Mouse (Mus musculus) embryonic facial prominence, embryonic 11.5 days (tissue): Measurements from ENCODE around the gene Tmem132b. TPM values are rescaled to one million over a fixed set of nuclear protein-coding genes. Genes with fewer than 3 reads are reported as not detected.

Experiments used
- ATAC-seq: fragments of 200-750 bp; cut with Nextera tagmentation; replicated peaks from 2 replicates; pipeline ENCODE4 v1.8.0; 2017; ENCODE audit warnings: low read depth; ENCODE audit not compliant: insufficient number of reproducible peaks, low FRiP score, low TSS enrichment
- DNase-seq: peaks from one replicate; pipeline ENCODE4 v3.0.0-alpha.2; 2015; ENCODE audit warnings: low spot score
- H3K27ac ChIP-seq: fragments of 300-500 bp; sonication (generic); replicated peaks from 2 replicates; pipeline ENCODE4 v1.5.1; 2014; ENCODE audit warnings: mild to moderate bottlenecking, low read depth, low read length, control low read depth
- H3K27me3 ChIP-seq: fragments of 300-500 bp; sonication (generic); 2 replicates; pipeline ENCODE4 v1.6.1; 2014; ENCODE audit warnings: mild to moderate bottlenecking, low read length, moderate library complexity, mixed read lengths; ENCODE audit not compliant: control insufficient read depth, insufficient read depth
- H3K36me3 ChIP-seq: fragments of 300-500 bp; sonication (generic); replicated peaks from 2 replicates; pipeline ENCODE4 v1.6.1; 2014; ENCODE audit warnings: low read depth, mild to moderate bottlenecking, low read length, moderate library complexity, mixed read lengths; ENCODE audit not compliant: control insufficient read depth, insufficient read depth
- H3K4me1 ChIP-seq: fragments of 300-500 bp; sonication (generic); 2 replicates; pipeline ENCODE4 v1.6.1; 2014; ENCODE audit warnings: low read length, mixed read lengths; ENCODE audit not compliant: control insufficient read depth, insufficient read depth
- H3K4me2 ChIP-seq: fragments of 300-500 bp; sonication (generic); 2 replicates; pipeline ENCODE4 v1.6.1; 2014; ENCODE audit warnings: low read depth, mild to moderate bottlenecking, control low read depth, low read length, moderate library complexity
- H3K4me3 ChIP-seq: fragments of 300-500 bp; sonication (generic); 2 replicates; pipeline ENCODE4 v1.5.1; 2014; ENCODE audit warnings: low read depth, low read length, control low read depth
- H3K9ac ChIP-seq: fragments of 300-500 bp; sonication (generic); replicated peaks from 2 replicates; pipeline ENCODE4 v1.6.1; 2014; ENCODE audit warnings: mild to moderate bottlenecking, control low read depth, low read length
- H3K9me3 ChIP-seq: fragments of 300-500 bp; sonication (generic); replicated peaks from 2 replicates; pipeline ENCODE4 v1.6.1; 2016; ENCODE audit warnings: mild to moderate bottlenecking, low read length, inconsistent platforms, mixed read lengths; ENCODE audit not compliant: control insufficient read depth
- WGBS: fragments of 180-500 bp; shearing (Covaris S2); extraction: QIAGEN DNeasy Blood & Tissue Kit; methylation state at CpG from one replicate; pipeline ENCODE4 v1.1.7; 2014; 5-methylcytosine and 5-hydroxymethylcytosine counted together
- polyA plus RNA-seq: library from polyadenylated mRNA; unstranded; fragments of >200 nt; fragmentation: Nextera tagmentation; extraction: Ambion mirVana; gene quantifications from 2 replicates; pipeline ENCODE4 v1.2.1, GENCODE M21; 2014

Tmem132b gene
- polyA plus RNA-seq, 1 experiment from 2014 or later = 0.13 TPM

- H3K9me3 ChIP-seq = no peaks in the 10 kb centered on the region; the same call in 1 of the 2 replicates
- WGBS = 50% methylated on average over 2 of the region's 2 CpGs
- no peaks in the 10 kb centered on the region for H3K27me3 ChIP-seq
- no peaks in the 10 kb centered on the region for H3K36me3 ChIP-seq
- no peak overlapping the region for H3K9ac ChIP-seq
- H3K4me3 ChIP-seq = no peak overlapping the region
- DNase-seq = peak; percentile 17
- H3K4me2 ChIP-seq = no peak overlapping the region
- H3K4me1 ChIP-seq = no peaks in the 10 kb centered on the region
- ATAC-seq = no peak
- no peak overlapping the region for H3K27ac ChIP-seq
Observed at GRCm38 (mm10) chr5:125614348-125614747, 82.8 kb downstream of the Tmem132b start.

GRCm38 (mm10) chr5:125617050-125617449 is 85.5 kb downstream of the Tmem132b start:
- no peaks in the 10 kb centered on the region; the same call in 1 of the 2 replicates for H3K9me3 ChIP-seq
- WGBS = 89% methylated on average over 1 of the region's 1 CpGs
- ATAC-seq (no peak), DNase-seq (no peak)
- no peaks in the 10 kb centered on the region for H3K4me1 ChIP-seq
- H3K36me3 ChIP-seq = no peaks in the 10 kb centered on the region
- H3K9ac ChIP-seq = no peak overlapping the region
- no peak overlapping the region for H3K4me2 ChIP-seq
- no peak overlapping the region for H3K27ac ChIP-seq
- H3K4me3 ChIP-seq = no peak overlapping the region
- no peaks in the 10 kb centered on the region for H3K27me3 ChIP-seq

- Histone ChIP-seq H3K27me3 (no peaks in the 10 kb centered on the region), H3K36me3 (no peaks in the 10 kb centered on the region), H3K9ac (no peak overlapping the region), H3K4me3 (no peak overlapping the region), H3K9me3 (no peaks in the 10 kb centered on the region), H3K4me1 (no peaks in the 10 kb centered on the region), H3K27ac (no peak overlapping the region), H3K4me2 (no peak overlapping the region)
- no peak for ATAC-seq
- no peak for DNase-seq
- WGBS = 87% methylated on average over 9 of the region's 9 CpGs
Observed at GRCm38 (mm10) chr5:125627816-125628348, 96.3 kb downstream of the Tmem132b start.

GRCm38 (mm10) chr5:125634666-125635065 is 103.1 kb downstream of the Tmem132b start:
- Histone ChIP-seq H3K27ac (no peak overlapping the region), H3K4me2 (no peak overlapping the region), H3K4me3 (no peak overlapping the region), H3K27me3 (no peaks in the 10 kb centered on the region), H3K9me3 (no peaks in the 10 kb centered on the region), H3K9ac (no peak overlapping the region), H3K4me1 (no peaks in the 10 kb centered on the region), H3K36me3 (no peaks in the 10 kb centered on the region)
- DNase-seq (no peak), ATAC-seq (no peak)
- WGBS = 75% methylated on average over 6 of the region's 6 CpGs

GRCm38 (mm10) chr5:125640966-125641365 is 109.4 kb downstream of the Tmem132b start:
- Histone ChIP-seq H3K36me3 (no peaks in the 10 kb centered on the region), H3K9me3 (no peaks in the 10 kb centered on the region), H3K9ac (no peak overlapping the region), H3K4me2 (no peak overlapping the region), H3K4me3 (no peak overlapping the region), H3K27me3 (no peaks in the 10 kb centered on the region), H3K27ac (no peak overlapping the region), H3K4me1 (no peaks in the 10 kb centered on the region)
- WGBS = 83% methylated on average over 1 of the region's 1 CpGs
- ATAC-seq (no peak), DNase-seq (no peak)

GRCm38 (mm10) chr5:125641531-125642147 is 110.1 kb downstream of the Tmem132b start:
- Histone ChIP-seq H3K4me3 (no peak overlapping the region), H3K27ac (no peak overlapping the region), H3K4me1 (no peaks in the 10 kb centered on the region), H3K9ac (no peak overlapping the region), H3K9me3 (no peaks in the 10 kb centered on the region), H3K4me2 (no peak overlapping the region), H3K36me3 (no peaks in the 10 kb centered on the region), H3K27me3 (no peaks in the 10 kb centered on the region)
- DNase-seq (no peak), ATAC-seq (no peak)
- WGBS = 77% methylated on average over 18 of the region's 18 CpGs

GRCm38 (mm10) chr5:125648236-125648635 is 116.7 kb downstream of the Tmem132b start:
- Histone ChIP-seq H3K27me3 (no peaks in the 10 kb centered on the region), H3K4me1 (no peaks in the 10 kb centered on the region), H3K4me3 (no peak overlapping the region), H3K27ac (no peak overlapping the region), H3K36me3 (no peaks in the 10 kb centered on the region), H3K4me2 (no peak overlapping the region), H3K9ac (no peak overlapping the region), H3K9me3 (no peaks in the 10 kb centered on the region)
- ATAC-seq (no peak), DNase-seq (no peak)
- WGBS = 84% methylated on average over 6 of the region's 6 CpGs

GRCm38 (mm10) chr5:125649982-125650381 is 118.4 kb downstream of the Tmem132b start:
- H3K4me3 ChIP-seq = no peak overlapping the region
- H3K4me1 ChIP-seq = no peaks in the 10 kb centered on the region
- H3K9me3 ChIP-seq = no peaks in the 10 kb centered on the region
- DNase-seq = no peak
- H3K36me3 ChIP-seq = no peaks in the 10 kb centered on the region
- WGBS = 40% methylated on average over 2 of the region's 2 CpGs
- H3K27me3 ChIP-seq = no peaks in the 10 kb centered on the region
- H3K9ac ChIP-seq = no peak overlapping the region
- no peak overlapping the region for H3K4me2 ChIP-seq
- H3K27ac ChIP-seq = no peak overlapping the region
- ATAC-seq = no peak
